Mouse (Mus musculus) B cell, adult 2 months (primary cell): ENCODE measurements around the gene Per1.

Experiments
- DNase-seq, 2 experiments: peaks; one replicate each; pipeline ENCODE4 v3.0.0; 2022

Gene Per1

GRCm38 (mm10) chr11:69064259-69065133, 30.5 kb upstream of the Per1 start:
- no peak for DNase-seq

GRCm38 (mm10) chr11:69065394-69065925, 29.6 kb upstream of the Per1 start:
- no peak for DNase-seq

- DNase-seq = peak; percentile 35 to 38
Measured at GRCm38 (mm10) chr11:69066163-69066861, 28.7 kb upstream of the Per1 start.

GRCm38 (mm10) chr11:69066956-69067355, 28.1 kb upstream of the Per1 start:
- peak; percentile 88 to 90 for DNase-seq

GRCm38 (mm10) chr11:69067601-69068000, 27.4 kb upstream of the Per1 start:
- DNase-seq = no peak

- DNase-seq = no peak
Measured at GRCm38 (mm10) chr11:69070093-69070492, 24.9 kb upstream of the Per1 start.

GRCm38 (mm10) chr11:69070590-69071222, 24.3 kb upstream of the Per1 start, which contains the start of gene Tmem107:
TSS of gene Tmem107 (plus strand) at chr11:69070806.
- DNase-seq = peak; percentile 91 to 92

GRCm38 (mm10) chr11:69071262-69071661, 23.8 kb upstream of the Per1 start:
- no peak for DNase-seq

GRCm38 (mm10) chr11:69072234-69072633, 22.8 kb upstream of the Per1 start:
- no peak for DNase-seq

- no peak for DNase-seq
Measured at GRCm38 (mm10) chr11:69072666-69073064, 22.4 kb upstream of the Per1 start.

- peak; percentile 89 to 92 for DNase-seq
Measured at GRCm38 (mm10) chr11:69073065-69073888, 21.7 kb upstream of the Per1 start.

- DNase-seq = no peak
Measured at GRCm38 (mm10) chr11:69073951-69074775, 20.9 kb upstream of the Per1 start.

- no peak for DNase-seq
Measured at GRCm38 (mm10) chr11:69074776-69075069, 20.3 kb upstream of the Per1 start.

GRCm38 (mm10) chr11:69075764-69076479, 19.1 kb upstream of the Per1 start:
- no peak for DNase-seq

- no peak for DNase-seq
Measured at GRCm38 (mm10) chr11:69076572-69076971, 18.4 kb upstream of the Per1 start.

GRCm38 (mm10) chr11:69077316-69077715, 17.7 kb upstream of the Per1 start:
- no peak for DNase-seq

GRCm38 (mm10) chr11:69078041-69078440, 17.0 kb upstream of the Per1 start:
- DNase-seq = no peak

GRCm38 (mm10) chr11:69078805-69079438, 16.1 kb upstream of the Per1 start:
- peak; percentile 65 to 70 for DNase-seq

GRCm38 (mm10) chr11:69080102-69080854, 14.7 kb upstream of the Per1 start:
- DNase-seq = no peak

GRCm38 (mm10) chr11:69080855-69081222, 14.2 kb upstream of the Per1 start:
- DNase-seq = no peak
